Mouse (Mus musculus) erythroblast, embryonic 14.5 days (primary cell): ENCODE measurements around the gene Icos.

ENCODE experiments used
- GATA1 ChIP-seq: IDR thresholded peaks from 2 replicates; pipeline ENCODE4 v1.6.1; 2012; ENCODE audit warnings: low read length, inconsistent platforms, mixed read lengths
- TAL1 ChIP-seq: IDR thresholded peaks from 3 replicates; pipeline ENCODE4 v1.6.1; 2012; ENCODE audit warnings: low read length, inconsistent platforms, mixed read lengths

- no peak for TF ChIP-seq TAL1
- TF ChIP-seq GATA1: no peak
Measured at GRCm38 (mm10) chr1:60975646-60976294, 2.0 kb upstream of the Icos start.
